Mouse (Mus musculus): ENCODE measurements at regions not wholly inside any gene's neighbourhood (a gene's known extent, or its start where the extent isn't known, plus 50 kb on each side); places are given as distances from the start of the nearest gene placed in this dataset.

DNA sequence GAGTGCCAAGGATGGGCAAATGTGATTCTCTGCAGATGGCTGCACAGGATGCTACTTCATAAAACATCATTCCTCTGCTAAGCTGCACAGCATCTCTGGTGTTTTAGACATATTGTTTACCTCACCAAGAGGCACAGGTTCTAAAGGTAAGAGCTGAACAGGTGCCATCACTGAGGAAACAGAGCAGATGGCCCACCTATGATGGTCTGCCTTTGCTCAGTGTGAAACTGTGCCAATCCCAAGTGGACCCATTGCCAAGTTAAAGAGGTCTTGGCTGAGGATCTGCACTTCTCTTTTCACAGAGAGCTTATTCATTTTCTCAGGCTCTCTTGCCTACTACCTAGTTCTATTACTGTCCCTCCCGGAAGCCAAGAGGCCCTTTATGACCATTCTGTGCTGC, 494.3 kb downstream of the Elavl2 start:
- Histone ChIP-seq H3K4me2 (ENCODE audit: low read depth, low read length) (no peak overlapping the region), H3K27me3 (ENCODE audit: control insufficient read depth, insufficient read depth, low read length) (no peaks in the 10 kb centered on the region), H3K9me3 (replicated peaks; ENCODE audit: control insufficient read depth, low read length) (no peaks in the 10 kb centered on the region), H3K36me3 (replicated peaks; ENCODE audit: control insufficient read depth, insufficient read depth, low read length) (no peaks in the 10 kb centered on the region), H3K4me1 (ENCODE audit: control insufficient read depth, insufficient read depth) (no peaks in the 10 kb centered on the region), H3K27ac (ENCODE audit: low read depth) (no peak overlapping the region), H3K9ac (replicated peaks; ENCODE audit: low read depth, low read length) (no peak overlapping the region), H3K4me3 (ENCODE audit: low read depth, low read length) (no peak overlapping the region)
- WGBS, result 70% methylated on average over 1 of the region's 1 CpGs
- ATAC-seq (ENCODE audit: insufficient read depth, low read depth) (no peak), DNase-seq (ENCODE audit: low spot score) (no peak)
- TF ChIP-seq EP300 (IDR thresholded peaks at IDR 0.05; ENCODE audit: low read depth), result no peak
- TF ChIP-seq CTCF (IDR thresholded peaks at IDR 0.05; ENCODE audit: low read depth), result no peak

DNA sequence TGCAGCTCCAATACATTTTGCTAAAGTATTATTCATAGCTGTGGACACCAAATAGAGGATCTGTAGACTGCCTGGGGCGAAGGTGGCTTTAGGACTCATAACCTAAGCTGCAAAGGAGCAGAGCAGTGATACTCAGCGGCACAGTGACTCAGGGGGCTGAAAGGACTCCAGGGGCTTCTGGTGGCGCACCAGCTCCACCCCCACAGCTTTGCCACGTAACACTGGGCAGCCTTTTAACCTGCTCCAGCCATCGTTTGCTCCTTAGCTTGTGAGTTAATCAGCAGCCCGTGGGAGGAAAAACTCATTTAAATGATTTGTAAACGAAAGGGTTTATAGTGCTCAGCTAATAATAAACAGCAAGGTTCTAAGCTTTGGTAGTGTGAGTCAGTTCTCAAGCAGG, 532.4 kb downstream of the Elavl2 start:
- no peaks in the 10 kb centered on the region for H3K4me1 ChIP-seq (ENCODE audit: control insufficient read depth, insufficient read depth)
- TF ChIP-seq CTCF (IDR thresholded peaks at IDR 0.05; ENCODE audit: low read depth) (no peak), EP300 (IDR thresholded peaks at IDR 0.05; ENCODE audit: low read depth) (no peak)
- H3K4me2 ChIP-seq (ENCODE audit: low read depth, low read length), result no peak overlapping the region
- no peak for DNase-seq (ENCODE audit: low spot score)
- no peaks in the 10 kb centered on the region for H3K9me3 ChIP-seq (replicated peaks; ENCODE audit: control insufficient read depth, low read length)
- no peak overlapping the region for H3K9ac ChIP-seq (replicated peaks; ENCODE audit: low read depth, low read length)
- no peak overlapping the region for H3K27ac ChIP-seq (ENCODE audit: low read depth)
- no peak for ATAC-seq (ENCODE audit: insufficient read depth, low read depth)
- no peaks in the 10 kb centered on the region for H3K36me3 ChIP-seq (replicated peaks; ENCODE audit: control insufficient read depth, insufficient read depth, low read length)
- H3K27me3 ChIP-seq (ENCODE audit: control insufficient read depth, insufficient read depth, low read length), result no peaks in the 10 kb centered on the region
- H3K4me3 ChIP-seq (ENCODE audit: low read depth, low read length), result no peak overlapping the region
- 54% methylated on average over 7 of the region's 7 CpGs for WGBS

DNA sequence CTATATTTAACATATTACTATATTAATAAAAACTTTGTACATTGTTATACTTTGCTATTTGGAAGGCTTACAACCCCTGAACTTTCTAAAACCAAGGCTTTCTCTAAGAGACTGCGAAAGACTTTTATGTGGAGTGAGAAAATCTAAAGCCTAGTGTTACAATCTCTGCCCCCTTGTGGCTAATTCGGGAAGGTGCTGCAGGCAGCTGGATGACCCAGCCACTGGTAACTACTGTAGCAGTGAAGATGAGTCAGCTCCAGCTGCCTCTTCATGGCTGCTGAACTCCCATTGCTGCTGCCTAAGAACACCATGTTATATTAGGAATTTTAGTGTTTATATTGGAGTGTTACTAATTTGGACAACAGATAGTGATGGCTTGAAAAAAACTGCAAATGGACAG, 539.7 kb downstream of the Elavl2 start:
- Histone ChIP-seq H3K36me3 (replicated peaks; ENCODE audit: control insufficient read depth, insufficient read depth, low read length) (no peaks in the 10 kb centered on the region), H3K4me1 (ENCODE audit: control insufficient read depth, insufficient read depth) (no peaks in the 10 kb centered on the region), H3K9ac (replicated peaks; ENCODE audit: low read depth, low read length) (no peak overlapping the region), H3K4me2 (ENCODE audit: low read depth, low read length) (no peak overlapping the region), H3K27me3 (ENCODE audit: control insufficient read depth, insufficient read depth, low read length) (no peaks in the 10 kb centered on the region), H3K4me3 (ENCODE audit: low read depth, low read length) (no peak overlapping the region), H3K9me3 (replicated peaks; ENCODE audit: control insufficient read depth, low read length) (no peaks in the 10 kb centered on the region), H3K27ac (ENCODE audit: low read depth) (no peak overlapping the region)
- peak; percentile 33; the same call in 1 of the 2 replicates for TF ChIP-seq CTCF (IDR thresholded peaks at IDR 0.05; ENCODE audit: low read depth)
- TF ChIP-seq EP300 (IDR thresholded peaks at IDR 0.05; ENCODE audit: low read depth), result no peak
- ATAC-seq (ENCODE audit: insufficient read depth, low read depth) (no peak), DNase-seq (ENCODE audit: low spot score) (no peak)
- WGBS, result 44% methylated on average over 2 of the region's 2 CpGs

DNA sequence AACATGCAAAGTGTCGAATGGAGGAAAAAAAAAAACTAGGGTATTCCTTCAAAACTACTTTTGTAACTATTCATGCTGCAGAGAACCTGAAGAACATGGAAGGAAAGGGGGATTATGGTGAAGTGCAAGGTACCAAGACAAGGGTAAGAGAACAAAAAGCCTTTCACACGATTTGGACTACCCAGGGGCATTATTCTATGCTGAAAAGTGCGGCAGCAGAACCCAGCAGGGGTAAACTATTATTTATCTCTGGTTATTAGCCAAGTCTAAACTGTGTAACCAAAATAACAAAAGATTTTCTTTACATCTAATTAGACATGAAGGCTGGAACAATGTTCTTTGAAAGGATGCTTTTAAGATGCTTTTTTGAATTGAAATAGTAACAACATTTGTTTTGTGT, 560.8 kb downstream of the Elavl2 start:
- TF ChIP-seq CTCF (IDR thresholded peaks at IDR 0.05; ENCODE audit: low read depth) (no peak), EP300 (IDR thresholded peaks at IDR 0.05; ENCODE audit: low read depth) (no peak)
- 34% methylated on average over 3 of the region's 3 CpGs for WGBS

DNA sequence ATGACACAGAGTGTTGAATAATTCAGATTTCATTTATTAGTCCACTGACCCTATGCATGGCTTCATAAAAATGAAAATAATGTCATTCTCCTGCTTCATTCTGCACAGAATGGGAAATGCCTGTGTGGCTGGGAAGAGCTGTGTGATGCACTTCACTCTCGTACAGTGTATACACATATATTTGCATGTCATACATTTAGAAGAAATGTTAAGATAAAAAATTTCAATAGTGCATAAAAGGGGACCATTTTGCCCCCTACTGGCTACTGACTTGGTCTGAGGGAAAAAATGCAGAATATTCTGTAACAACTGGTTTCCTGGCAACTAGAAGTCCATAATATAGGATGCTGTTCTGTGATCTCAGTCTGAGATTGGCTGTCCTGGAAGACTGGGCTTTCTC, 580.5 kb downstream of the Zfp352 start:
- Histone ChIP-seq H3K4me1 (ENCODE audit: control insufficient read depth, insufficient read depth) (no peaks in the 10 kb centered on the region), H3K4me3 (ENCODE audit: low read depth, low read length) (no peak overlapping the region), H3K36me3 (replicated peaks; ENCODE audit: control insufficient read depth, insufficient read depth, low read length) (no peaks in the 10 kb centered on the region), H3K9ac (replicated peaks; ENCODE audit: low read depth, low read length) (no peak overlapping the region), H3K9me3 (replicated peaks; ENCODE audit: control insufficient read depth, low read length) (no peaks in the 10 kb centered on the region), H3K4me2 (ENCODE audit: low read depth, low read length) (no peak overlapping the region), H3K27ac (ENCODE audit: low read depth) (no peak overlapping the region), H3K27me3 (ENCODE audit: control insufficient read depth, insufficient read depth, low read length) (no peaks in the 10 kb centered on the region)
- no peak for ATAC-seq (ENCODE audit: insufficient read depth, low read depth)
- 67% methylated on average over 1 of the region's 1 CpGs for WGBS
- DNase-seq (ENCODE audit: low spot score), result no peak
- TF ChIP-seq CTCF (IDR thresholded peaks at IDR 0.05; ENCODE audit: low read depth) (no peak), EP300 (IDR thresholded peaks at IDR 0.05; ENCODE audit: low read depth) (no peak)

More for the DNA sequence above, 560.8 kb downstream of the Elavl2 start:
- ATAC-seq (ENCODE audit: insufficient read depth, low read depth), result no peak
- no peak for DNase-seq (ENCODE audit: low spot score)
- Histone ChIP-seq H3K4me1 (ENCODE audit: control insufficient read depth, insufficient read depth) (no peaks in the 10 kb centered on the region), H3K9me3 (replicated peaks; ENCODE audit: control insufficient read depth, low read length) (no peaks in the 10 kb centered on the region), H3K36me3 (replicated peaks; ENCODE audit: control insufficient read depth, insufficient read depth, low read length) (no peaks in the 10 kb centered on the region), H3K4me3 (ENCODE audit: low read depth, low read length) (no peak overlapping the region), H3K27ac (ENCODE audit: low read depth) (no peak overlapping the region), H3K27me3 (ENCODE audit: control insufficient read depth, insufficient read depth, low read length) (no peaks in the 10 kb centered on the region), H3K4me2 (ENCODE audit: low read depth, low read length) (no peak overlapping the region), H3K9ac (replicated peaks; ENCODE audit: low read depth, low read length) (no peak overlapping the region)

DNA sequence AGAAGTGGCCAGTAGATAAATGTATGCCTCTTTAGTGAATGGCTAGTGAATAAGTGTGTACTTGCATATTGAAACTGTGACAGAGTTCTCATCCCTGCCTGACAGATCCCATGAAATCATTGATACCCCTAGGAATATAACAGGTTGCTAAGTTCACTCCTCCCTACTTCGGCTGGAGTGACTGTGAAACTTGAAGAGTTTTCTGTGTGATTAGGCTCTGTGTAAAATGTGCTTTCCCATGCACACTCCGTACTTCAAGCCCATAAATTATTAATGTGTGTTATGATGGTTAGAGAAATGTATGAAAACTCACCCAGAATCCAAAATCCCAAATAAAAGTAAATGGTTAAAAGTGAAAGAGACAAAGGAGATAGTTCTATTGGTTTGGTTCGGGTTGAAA, 580.0 kb downstream of the Zfp352 start:
- no peaks in the 10 kb centered on the region for H3K27me3 ChIP-seq (ENCODE audit: control insufficient read depth, insufficient read depth, low read length)
- no peak for TF ChIP-seq CTCF (IDR thresholded peaks at IDR 0.05; ENCODE audit: low read depth)
- TF ChIP-seq EP300 (IDR thresholded peaks at IDR 0.05; ENCODE audit: low read depth), result no peak
- no peaks in the 10 kb centered on the region for H3K9me3 ChIP-seq (replicated peaks; ENCODE audit: control insufficient read depth, low read length)
- H3K27ac ChIP-seq (ENCODE audit: low read depth), result no peak overlapping the region
- no peak overlapping the region for H3K4me3 ChIP-seq (ENCODE audit: low read depth, low read length)
- H3K4me2 ChIP-seq (ENCODE audit: low read depth, low read length), result no peak overlapping the region
- no peak overlapping the region for H3K9ac ChIP-seq (replicated peaks; ENCODE audit: low read depth, low read length)
- ATAC-seq (ENCODE audit: insufficient read depth, low read depth) (no peak), DNase-seq (ENCODE audit: low spot score) (no peak)
- WGBS, result 64% methylated on average over 3 of the region's 3 CpGs
- no peaks in the 10 kb centered on the region for H3K36me3 ChIP-seq (replicated peaks; ENCODE audit: control insufficient read depth, insufficient read depth, low read length)
- H3K4me1 ChIP-seq (ENCODE audit: control insufficient read depth, insufficient read depth), result no peaks in the 10 kb centered on the region
